Mouse (Mus musculus): ENCODE results near the gene Arhgef38. TPM values are rescaled to one million over a fixed set of nuclear protein-coding genes. Genes with fewer than 3 reads are reported as not detected.

Gene Arhgef38
- total and polyA plus RNA-seq, 2 experiments from 2014 or later, result 0.01 TPM; not detected in 1

DNA sequence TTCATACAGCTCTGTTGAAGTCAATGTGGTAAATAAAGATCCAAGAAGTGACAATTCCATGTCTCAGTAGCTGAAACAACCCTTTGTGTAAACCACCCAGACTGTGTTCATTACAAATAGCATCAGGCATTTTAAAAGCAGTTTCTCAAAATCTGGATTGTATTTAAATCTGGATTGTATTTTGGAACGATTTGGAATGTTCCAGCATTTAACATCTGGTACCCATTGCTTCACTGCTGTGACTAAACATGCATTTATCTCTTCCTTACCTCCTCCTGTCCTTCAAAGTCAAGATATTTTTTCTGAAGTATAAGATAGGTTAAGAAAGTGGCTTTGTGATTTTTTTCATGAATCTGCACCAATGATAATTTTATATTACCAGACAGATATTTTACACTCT is 121.5 kb downstream of the Arhgef38 start:
- H3K9me3 ChIP-seq (replicated peaks; ENCODE audit: control insufficient read depth, low read length), result no peaks in the 10 kb centered on the region
- peaks cover 13% of the 10 kb centered on the region for H3K36me3 ChIP-seq (replicated peaks; ENCODE audit: control insufficient read depth, insufficient read depth, low read length)
- H3K9ac ChIP-seq (replicated peaks; ENCODE audit: low read depth, low read length), result no peak overlapping the region
- 35% methylated on average over 1 of the region's 1 CpGs for WGBS
- no peaks in the 10 kb centered on the region for H3K4me1 ChIP-seq (ENCODE audit: control insufficient read depth, insufficient read depth)
- H3K4me3 ChIP-seq (ENCODE audit: low read depth, low read length), result no peak overlapping the region
- no peak overlapping the region for H3K4me2 ChIP-seq (ENCODE audit: low read depth, low read length)
- no peaks in the 10 kb centered on the region for H3K27me3 ChIP-seq (ENCODE audit: control insufficient read depth, insufficient read depth, low read length)
- DNase-seq (ENCODE audit: low spot score) (no peak), ATAC-seq (ENCODE audit: insufficient read depth, low read depth) (no peak)
- TF ChIP-seq EP300 (IDR thresholded peaks at IDR 0.05; ENCODE audit: low read depth), result no peak
- no peak for TF ChIP-seq CTCF (IDR thresholded peaks at IDR 0.05; ENCODE audit: low read depth)
- H3K27ac ChIP-seq (ENCODE audit: low read depth), result no peak overlapping the region

DNA sequence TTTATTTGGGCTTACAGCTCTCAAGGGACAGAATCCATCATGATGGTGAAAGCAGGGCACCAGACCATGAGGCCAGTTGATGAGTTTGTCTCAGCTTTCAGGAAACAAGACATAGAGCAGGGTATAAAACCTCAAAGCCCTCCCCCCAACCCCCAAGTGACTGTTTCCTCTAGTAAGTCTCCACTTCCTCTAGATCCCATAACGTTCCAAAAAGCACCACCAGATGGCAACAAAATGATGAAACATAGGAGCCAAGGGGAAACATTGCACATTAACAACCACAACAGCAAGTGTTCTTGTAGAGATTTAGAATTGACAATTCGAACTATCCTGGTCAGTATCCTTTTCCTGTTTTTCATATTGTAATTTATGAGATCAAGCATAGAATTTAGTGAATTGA is 123.0 kb downstream of the Arhgef38 start:
- Histone ChIP-seq H3K36me3 (replicated peaks; ENCODE audit: control insufficient read depth, insufficient read depth, low read length) (peaks cover 26% of the 10 kb centered on the region), H3K27me3 (ENCODE audit: control insufficient read depth, insufficient read depth, low read length) (no peaks in the 10 kb centered on the region), H3K4me2 (ENCODE audit: low read depth, low read length) (no peak overlapping the region), H3K27ac (ENCODE audit: low read depth) (no peak overlapping the region), H3K9ac (replicated peaks; ENCODE audit: low read depth, low read length) (no peak overlapping the region), H3K4me3 (ENCODE audit: low read depth, low read length) (no peak overlapping the region), H3K9me3 (replicated peaks; ENCODE audit: control insufficient read depth, low read length) (no peaks in the 10 kb centered on the region), H3K4me1 (ENCODE audit: control insufficient read depth, insufficient read depth) (no peaks in the 10 kb centered on the region)
- no peak for DNase-seq (ENCODE audit: low spot score)
- WGBS, result 19% methylated on average over 2 of the region's 2 CpGs
- no peak for ATAC-seq (ENCODE audit: insufficient read depth, low read depth)
- TF ChIP-seq CTCF (IDR thresholded peaks at IDR 0.05; ENCODE audit: low read depth) (peak; percentile 62), EP300 (IDR thresholded peaks at IDR 0.05; ENCODE audit: low read depth) (no peak)

DNA sequence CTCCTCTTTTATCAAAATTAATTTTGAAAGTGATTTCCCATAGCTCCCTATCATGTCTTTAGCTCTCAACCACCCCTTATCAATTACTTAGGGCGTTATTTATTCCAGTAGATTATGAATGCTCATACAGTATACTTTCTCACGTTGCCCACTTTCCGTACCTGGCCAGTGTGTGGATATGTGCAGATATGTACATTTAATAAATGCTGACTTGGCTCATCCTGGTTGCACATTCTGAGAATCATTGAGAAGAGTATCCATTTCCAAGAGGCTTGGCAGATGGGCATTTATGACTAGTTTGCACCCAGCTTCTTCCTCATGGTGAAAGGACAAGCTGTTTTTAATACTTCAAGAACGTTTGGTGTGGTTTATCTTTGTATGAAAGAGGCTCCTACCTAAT is 124.9 kb downstream of the Arhgef38 start:
- WGBS, result 84% methylated on average over 4 of the region's 4 CpGs
- no peak overlapping the region for H3K9ac ChIP-seq (replicated peaks; ENCODE audit: low read depth, low read length)
- no peak for ATAC-seq (ENCODE audit: insufficient read depth, low read depth)

DNA sequence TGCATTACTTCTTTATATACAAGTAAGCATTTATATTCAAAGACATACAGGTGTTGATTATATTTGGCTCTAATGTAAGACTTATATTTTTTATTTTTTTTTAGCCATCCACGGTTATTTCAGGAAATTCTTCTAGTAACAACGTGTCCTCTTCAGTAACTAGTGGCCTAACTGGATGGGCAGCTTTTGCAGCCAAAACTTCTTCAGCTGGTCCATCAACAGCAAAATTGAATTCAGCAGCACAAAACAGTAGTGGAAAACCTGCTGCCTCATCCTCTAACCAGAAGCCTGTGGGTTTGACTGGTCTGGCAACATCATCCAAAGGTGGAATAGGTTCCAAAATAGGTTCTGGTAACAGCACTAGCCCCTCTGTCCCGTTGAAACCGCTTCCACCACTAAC is 126.0 kb downstream of the Arhgef38 start:
- no peak for DNase-seq (ENCODE audit: low spot score)
- ATAC-seq (ENCODE audit: insufficient read depth, low read depth), result no peak
- no peak overlapping the region for H3K27ac ChIP-seq (ENCODE audit: low read depth)
- H3K4me2 ChIP-seq (ENCODE audit: low read depth, low read length), result no peak overlapping the region
- no peaks in the 10 kb centered on the region for H3K4me1 ChIP-seq (ENCODE audit: control insufficient read depth, insufficient read depth)
- WGBS, result 86% methylated on average over 4 of the region's 4 CpGs
- no peak overlapping the region for H3K9ac ChIP-seq (replicated peaks; ENCODE audit: low read depth, low read length)
- no peaks in the 10 kb centered on the region for H3K9me3 ChIP-seq (replicated peaks; ENCODE audit: control insufficient read depth, low read length)
- TF ChIP-seq EP300 (IDR thresholded peaks at IDR 0.05; ENCODE audit: low read depth) (no peak), CTCF (IDR thresholded peaks at IDR 0.05; ENCODE audit: low read depth) (no peak)
- no peak overlapping the region for H3K4me3 ChIP-seq (ENCODE audit: low read depth, low read length)
- H3K36me3 ChIP-seq (replicated peaks; ENCODE audit: control insufficient read depth, insufficient read depth, low read length), result peaks cover 44% of the 10 kb centered on the region
- H3K27me3 ChIP-seq (ENCODE audit: control insufficient read depth, insufficient read depth, low read length), result no peaks in the 10 kb centered on the region

More for the DNA sequence above, 124.9 kb downstream of the Arhgef38 start:
- no peak overlapping the region for H3K4me2 ChIP-seq (ENCODE audit: low read depth, low read length)
- no peaks in the 10 kb centered on the region for H3K9me3 ChIP-seq (replicated peaks; ENCODE audit: control insufficient read depth, low read length)
- peaks cover 39% of the 10 kb centered on the region for H3K36me3 ChIP-seq (replicated peaks; ENCODE audit: control insufficient read depth, insufficient read depth, low read length)
- no peak for DNase-seq (ENCODE audit: low spot score)
- no peak overlapping the region for H3K4me3 ChIP-seq (ENCODE audit: low read depth, low read length)
- H3K27me3 ChIP-seq (ENCODE audit: control insufficient read depth, insufficient read depth, low read length), result no peaks in the 10 kb centered on the region
- H3K27ac ChIP-seq (ENCODE audit: low read depth), result no peak overlapping the region
- H3K4me1 ChIP-seq (ENCODE audit: control insufficient read depth, insufficient read depth), result no peaks in the 10 kb centered on the region
- TF ChIP-seq EP300 (IDR thresholded peaks at IDR 0.05; ENCODE audit: low read depth) (no peak), CTCF (IDR thresholded peaks at IDR 0.05; ENCODE audit: low read depth) (no peak)

DNA sequence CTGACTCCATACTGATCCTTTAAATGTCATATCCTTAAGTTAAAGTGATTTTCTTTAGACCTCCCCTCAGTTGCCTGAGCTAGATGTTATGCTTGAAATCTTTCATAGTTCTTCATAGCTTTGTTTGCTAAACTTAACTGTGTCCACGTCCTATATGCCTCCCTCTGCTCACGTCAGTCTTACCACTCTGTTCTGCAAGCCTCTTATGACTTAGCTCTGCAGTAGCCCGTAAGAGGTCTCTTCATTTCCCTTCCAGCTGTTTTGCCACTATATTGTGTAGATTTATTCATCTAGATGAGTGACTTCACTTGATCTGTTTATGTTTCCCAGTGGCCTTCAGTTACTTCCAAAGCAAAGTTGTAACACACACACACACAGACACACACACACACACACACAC is 130.3 kb downstream of the Arhgef38 start:
- no peak overlapping the region for H3K9ac ChIP-seq (replicated peaks; ENCODE audit: low read depth, low read length)
- H3K4me2 ChIP-seq (ENCODE audit: low read depth, low read length), result no peak overlapping the region
- no peak overlapping the region for H3K27ac ChIP-seq (ENCODE audit: low read depth)
- no peaks in the 10 kb centered on the region for H3K27me3 ChIP-seq (ENCODE audit: control insufficient read depth, insufficient read depth, low read length)
- H3K36me3 ChIP-seq (replicated peaks; ENCODE audit: control insufficient read depth, insufficient read depth, low read length), result peaks cover 71% of the 10 kb centered on the region
- no peaks in the 10 kb centered on the region for H3K9me3 ChIP-seq (replicated peaks; ENCODE audit: control insufficient read depth, low read length)
- H3K4me3 ChIP-seq (ENCODE audit: low read depth, low read length), result no peak overlapping the region
- WGBS, result 89% methylated on average over 3 of the region's 3 CpGs
- ATAC-seq (ENCODE audit: insufficient read depth, low read depth) (no peak), DNase-seq (ENCODE audit: low spot score) (no peak)
- H3K4me1 ChIP-seq (ENCODE audit: control insufficient read depth, insufficient read depth), result no peaks in the 10 kb centered on the region
- no peak for TF ChIP-seq EP300 (IDR thresholded peaks at IDR 0.05; ENCODE audit: low read depth)
- TF ChIP-seq CTCF (IDR thresholded peaks at IDR 0.05; ENCODE audit: low read depth), result no peak

DNA sequence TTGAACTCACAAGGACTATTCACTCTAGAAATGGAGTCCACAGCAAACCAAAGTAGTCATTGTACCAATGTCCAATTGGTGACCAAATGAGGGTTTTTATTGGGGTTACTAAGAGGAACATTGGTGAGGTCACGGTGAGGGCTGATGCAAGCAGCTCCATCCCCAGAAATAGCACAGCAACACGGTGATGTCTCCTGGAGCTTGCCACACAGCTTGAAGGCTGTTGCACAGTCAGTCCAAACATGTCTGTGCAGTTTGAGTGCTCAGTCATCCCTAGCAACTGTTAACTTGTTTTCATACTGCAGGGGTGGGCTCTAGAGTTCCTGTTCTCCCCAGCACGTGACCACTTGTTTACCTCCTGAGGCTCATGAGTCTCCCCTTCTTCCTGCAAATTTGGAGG is 131.0 kb downstream of the Arhgef38 start:
- TF ChIP-seq EP300 (IDR thresholded peaks at IDR 0.05; ENCODE audit: low read depth) (no peak), CTCF (IDR thresholded peaks at IDR 0.05; ENCODE audit: low read depth) (no peak)
- H3K36me3 ChIP-seq (replicated peaks; ENCODE audit: control insufficient read depth, insufficient read depth, low read length), result peaks cover 71% of the 10 kb centered on the region
- no peak overlapping the region for H3K4me2 ChIP-seq (ENCODE audit: low read depth, low read length)
- no peaks in the 10 kb centered on the region for H3K27me3 ChIP-seq (ENCODE audit: control insufficient read depth, insufficient read depth, low read length)
- no peak overlapping the region for H3K4me3 ChIP-seq (ENCODE audit: low read depth, low read length)
- no peaks in the 10 kb centered on the region for H3K4me1 ChIP-seq (ENCODE audit: control insufficient read depth, insufficient read depth)
- no peak for DNase-seq (ENCODE audit: low spot score)
- no peaks in the 10 kb centered on the region for H3K9me3 ChIP-seq (replicated peaks; ENCODE audit: control insufficient read depth, low read length)
- no peak for ATAC-seq (ENCODE audit: insufficient read depth, low read depth)
- WGBS, result 77% methylated on average over 3 of the region's 3 CpGs
- no peak overlapping the region for H3K27ac ChIP-seq (ENCODE audit: low read depth)
- H3K9ac ChIP-seq (replicated peaks; ENCODE audit: low read depth, low read length), result no peak overlapping the region

Data from heart, postnatal 0 days (tissue).